ENCODE assay signal across 9 mouse cellular contexts in genomic region chr9:60457359-60458210, GRCm38 (mm10).
DNase-seq lines count a peak whose midpoint lies in the region; ATAC-seq lines count a peak whose summit lies in the region.
"Had no signal": no experiment of that assay in that cellular context is flagged by ENCODE, and none has a peak within 500 bp of the region (broad histone marks: within the 10 kb centered on the region; RNA-seq: fewer than 3 reads in every experiment).

No protein-coding gene starts in this region.

- no peaks in the 10 kb centered on the region for H3K36me3 ChIP-seq in kidney, embryonic 14.5 days (ENCODE audit: control insufficient read depth, insufficient read depth, low read length)
- H3K36me3 ChIP-seq in forebrain, embryonic 11.5 days (ENCODE audit: control insufficient read depth, insufficient read depth, low read length): no peaks in the 10 kb centered on the region
- H3K36me3 ChIP-seq in heart, embryonic 16.5 days (ENCODE audit: control insufficient read depth, insufficient read depth): no peaks in the 10 kb centered on the region
- H3K36me3 ChIP-seq in liver, embryonic 11.5 days (ENCODE audit: control insufficient read depth, insufficient read depth, low read length): no peaks in the 10 kb centered on the region
- H3K36me3 ChIP-seq: liver, embryonic 13.5 days had no signal

- no peak for DNase-seq in kidney, adult 18-20 months
- peak; percentile 69 for DNase-seq in forebrain, embryonic 11.5 days (ENCODE audit: low spot score)
- peak; percentile 36 to 48 for DNase-seq in left cerebral cortex, postnatal 25 days (ENCODE audit: low spot score in 2 of 2)
- DNase-seq in skeletal muscle tissue, adult 2 months (ENCODE audit: low read depth, low spot score): peak; percentile 44
- no peak for DNase-seq in liver, embryonic 11.5 days (ENCODE audit: low spot score)
- DNase-seq in adrenal gland, adult 2 months: no peak
- DNase-seq: liver, embryonic 13.5 days had no signal

- WGBS in kidney, embryonic 14.5 days: 66% methylated on average over 18 of the region's 18 CpGs
- WGBS in forebrain, embryonic 11.5 days: 23% methylated on average over 18 of the region's 18 CpGs
- whole genome bisulfite sequencing in heart, embryonic 16.5 days: 52% methylated on average over 18 of the region's 18 CpGs
- 69% methylated on average over 18 of the region's 18 CpGs for WGBS in liver, embryonic 11.5 days

- H3K9ac ChIP-seq in kidney, embryonic 14.5 days (ENCODE audit: low read depth, low read length): 0 out of 2 replicates have a peak overlapping the region, but pooled peaks have one; percentile 8
- H3K9ac ChIP-seq in forebrain, embryonic 11.5 days (ENCODE audit: low read length): no peak overlapping the region
- H3K9ac ChIP-seq in heart, embryonic 16.5 days (ENCODE audit: low read length): no peak overlapping the region
- no peak overlapping the region for H3K9ac ChIP-seq in liver, embryonic 11.5 days (ENCODE audit: low read depth, low read length)
- H3K9ac ChIP-seq: liver, embryonic 13.5 days had no signal

- ATAC-seq in kidney, embryonic 14.5 days (ENCODE audit: low FRiP score, low TSS enrichment): 0 out of 2 replicates have a peak, but pooled peaks have one; percentile 58
- ATAC-seq in forebrain, embryonic 11.5 days (replicated peaks; ENCODE audit: low FRiP score): peak; percentile 78
- ATAC-seq in heart, embryonic 16.5 days (replicated peaks; ENCODE audit: extremely low read depth, insufficient read depth, low FRiP score): peak; percentile 50
- no peak for ATAC-seq in liver, embryonic 11.5 days (replicated peaks; ENCODE audit: low FRiP score)

- H3K27me3 ChIP-seq in kidney, embryonic 14.5 days (ENCODE audit: control insufficient read depth, insufficient read depth, low read length): no peaks in the 10 kb centered on the region
- no peaks in the 10 kb centered on the region for H3K27me3 ChIP-seq in forebrain, embryonic 11.5 days (ENCODE audit: control insufficient read depth, insufficient read depth, low read length)
- H3K27me3 ChIP-seq in heart, embryonic 16.5 days (ENCODE audit: control insufficient read depth, insufficient read depth, low read length): no peaks in the 10 kb centered on the region
- H3K27me3 ChIP-seq in liver, embryonic 11.5 days (replicated peaks; ENCODE audit: control insufficient read depth, insufficient read depth, low read length): no peaks in the 10 kb centered on the region
- H3K27me3 ChIP-seq: liver, embryonic 13.5 days had no signal

- no peak overlapping the region for H3K4me3 ChIP-seq in kidney, embryonic 14.5 days (ENCODE audit: low read length)
- no peak overlapping the region for H3K4me3 ChIP-seq in forebrain, embryonic 11.5 days (ENCODE audit: low read depth, low read length)
- H3K4me3 ChIP-seq in heart, embryonic 16.5 days (ENCODE audit: low read length): no peak overlapping the region
- no peak overlapping the region for H3K4me3 ChIP-seq in liver, embryonic 11.5 days (ENCODE audit: low read depth, low read length)
- H3K4me3 ChIP-seq: liver, embryonic 13.5 days had no signal

- H3K4me1 ChIP-seq in kidney, embryonic 14.5 days (ENCODE audit: control insufficient read depth, insufficient read depth, low read length): peaks cover 20% of the 10 kb centered on the region
- peaks cover 20% of the 10 kb centered on the region for H3K4me1 ChIP-seq in forebrain, embryonic 11.5 days (replicated peaks; ENCODE audit: control insufficient read depth, insufficient read depth, low read length)
- no peaks in the 10 kb centered on the region for H3K4me1 ChIP-seq in heart, embryonic 16.5 days (ENCODE audit: control insufficient read depth, insufficient read depth, low read length)
- H3K4me1 ChIP-seq in liver, embryonic 11.5 days (replicated peaks; ENCODE audit: control insufficient read depth, insufficient read depth, low read length): no peaks in the 10 kb centered on the region
- H3K4me1 ChIP-seq: liver, embryonic 13.5 days had no signal

- intact Hi-C loops in left cerebral cortex, postnatal 25 days (cut with DNase I): no loop called here

- no peaks in the 10 kb centered on the region for H3K9me3 ChIP-seq in kidney, embryonic 14.5 days (ENCODE audit: control insufficient read depth, low read length)
- no peaks in the 10 kb centered on the region for H3K9me3 ChIP-seq in forebrain, embryonic 11.5 days (ENCODE audit: control insufficient read depth, low read length)
- H3K9me3 ChIP-seq in heart, embryonic 16.5 days (replicated peaks; ENCODE audit: control insufficient read depth, low read length): no peaks in the 10 kb centered on the region
- H3K9me3 ChIP-seq in liver, embryonic 11.5 days (ENCODE audit: control insufficient read depth, low read length): no peaks in the 10 kb centered on the region
- H3K9me3 ChIP-seq: liver, embryonic 13.5 days had no signal

- peak overlapping the region; percentile 78; the same call in 1 of the 2 replicates for H3K27ac ChIP-seq in kidney, embryonic 14.5 days (ENCODE audit: low read depth, low read length)
- H3K27ac ChIP-seq in forebrain, embryonic 11.5 days (ENCODE audit: low read depth, low read length): no peak overlapping the region
- 0 out of 2 replicates have a peak overlapping the region, but pooled peaks have one; percentile 2 for H3K27ac ChIP-seq in heart, embryonic 16.5 days (ENCODE audit: low read length)
- no peak overlapping the region for H3K27ac ChIP-seq in liver, embryonic 11.5 days (ENCODE audit: low read depth, low read length)
- H3K27ac ChIP-seq: liver, embryonic 13.5 days had no signal

- H3K4me2 ChIP-seq in kidney, embryonic 14.5 days (replicated peaks; ENCODE audit: low read depth, low read length): no peak overlapping the region; the same call in none of the 2 replicates
- peak overlapping the region; percentile 5; the same call in 1 of the 2 replicates for H3K4me2 ChIP-seq in forebrain, embryonic 11.5 days (ENCODE audit: low read depth, low read length, severe bottlenecking)
- H3K4me2 ChIP-seq in heart, embryonic 16.5 days (ENCODE audit: low read depth, low read length): peak overlapping the region; percentile 31; the same call in 1 of the 2 replicates
- H3K4me2 ChIP-seq in liver, embryonic 11.5 days: no peak overlapping the region
- H3K4me2 ChIP-seq: liver, embryonic 13.5 days had no signal

Comparison
In these comparisons a context has a peak if more than half of its experiments do, and no peak if none do; other contexts are left out.
1. H3K27ac ChIP-seq: peak in kidney, embryonic 14.5 days (single experiment) and heart, embryonic 16.5 days (single experiment); none in forebrain, embryonic 11.5 days (single experiment) and liver, embryonic 11.5 days (single experiment).
2. H3K4me2 ChIP-seq: peak in forebrain, embryonic 11.5 days (single experiment) and heart, embryonic 16.5 days (single experiment); none in kidney, embryonic 14.5 days (single experiment) and liver, embryonic 11.5 days (single experiment).
3. DNase-seq: peak in forebrain, embryonic 11.5 days (single experiment), left cerebral cortex, postnatal 25 days (2 of 2) and skeletal muscle tissue, adult 2 months (single experiment); none in kidney, adult 18-20 months (single experiment), liver, embryonic 11.5 days (single experiment) and adrenal gland, adult 2 months (single experiment).